Mouse (Mus musculus): ENCODE data around the gene Ncaph2. TPM values are rescaled to one million over a fixed set of nuclear protein-coding genes. Genes with fewer than 3 reads are reported as not detected.

Ncaph2 gene
- total RNA-seq (2023), result 72.6 and 116 TPM in 2 replicates

GRCm38 (mm10) chr15:89355241-89356187 is at the start of gene Ncaph2, which contains the start of gene Lmf2:
TSS of gene Ncaph2 (plus strand) at chr15:89355719.
TSS of gene Lmf2 (minus strand) at chr15:89355659.

GRCm38 (mm10) chr15:89315190-89315731 is 40.3 kb upstream of the Ncaph2 start, which contains the start of gene Sbf1:
TSS of gene Sbf1 (minus strand) at chr15:89315311.

DNA sequence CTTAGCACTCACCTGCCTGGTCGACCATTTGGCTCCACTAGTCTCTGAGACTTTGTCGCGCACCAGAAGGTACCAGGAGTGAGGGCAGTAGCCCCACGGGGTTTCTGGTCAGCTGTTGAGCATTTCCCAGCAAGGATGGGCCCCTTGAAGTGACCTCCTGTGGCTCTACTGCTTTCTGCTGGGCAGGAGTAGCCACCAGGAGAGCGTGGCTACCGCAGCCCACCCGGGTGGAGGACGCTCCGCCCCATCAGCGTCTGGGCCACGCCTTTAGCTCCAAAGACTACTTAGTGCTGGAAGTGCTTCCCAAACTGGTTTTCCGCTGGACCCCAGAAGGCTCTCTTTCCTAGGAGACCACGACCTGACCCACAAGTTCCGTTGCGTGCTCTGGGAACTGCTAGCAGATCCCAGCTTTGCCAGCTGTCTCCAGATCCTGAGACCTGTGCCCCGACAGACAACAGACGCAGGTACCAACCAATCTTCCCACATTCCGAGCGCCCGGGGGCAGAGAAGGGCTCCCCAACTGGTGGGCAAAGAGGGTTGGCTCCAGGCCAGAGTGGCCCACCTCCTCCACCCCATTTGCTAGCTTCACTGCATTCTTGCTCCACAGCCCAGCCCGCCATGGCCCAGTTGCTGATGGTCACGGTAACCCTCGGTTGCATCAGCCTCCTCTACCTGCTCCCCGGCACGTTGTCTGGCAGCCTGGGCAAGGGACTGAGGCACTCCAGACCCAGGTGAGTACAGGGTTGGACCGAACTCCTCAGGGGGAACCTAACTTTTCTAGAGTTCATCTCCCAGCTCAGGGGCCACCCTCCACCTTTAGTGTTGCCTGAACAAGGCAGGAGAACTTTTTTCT is 32.6 kb upstream of the Ncaph2 start, which contains the start of gene Adm2:
Adm2 (plus strand) TSS at position 51 of the 853 bp plus-strand sequence.

DNA sequence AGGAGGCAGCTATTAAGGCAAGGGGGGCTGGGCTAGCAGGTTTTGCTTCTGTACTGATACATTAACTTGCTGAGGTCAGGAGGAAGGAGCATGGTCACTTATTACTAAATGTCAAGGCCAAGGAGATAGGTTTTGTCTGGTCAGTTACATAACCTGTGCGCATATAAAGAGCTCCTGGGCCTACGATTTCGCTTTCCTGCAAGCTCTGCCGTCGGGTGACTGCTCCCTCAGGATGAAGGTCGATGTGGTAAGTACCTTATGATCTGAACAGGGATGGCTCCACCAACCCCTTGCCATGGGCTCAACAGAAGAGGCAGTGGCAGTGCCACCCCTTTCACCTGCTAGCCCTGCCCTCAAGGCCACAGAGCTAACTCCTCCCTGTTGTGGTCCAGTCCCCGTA is 21.2 kb upstream of the Ncaph2 start, which contains the start of gene Miox:
Miox (plus strand) TSS at position 128 of the 400 bp plus-strand sequence.

GRCm38 (mm10) chr15:89373762-89374248 is 18.3 kb downstream of the Ncaph2 start, which contains the start of gene Sco2:
TSS of gene Sco2 (minus strand) at chr15:89373846.

GRCm38 (mm10) chr15:89376957-89377356 is 21.4 kb downstream of the Ncaph2 start, which contains the start of gene Tymp:
TSS of gene Tymp (minus strand) at chr15:89377039.

DNA sequence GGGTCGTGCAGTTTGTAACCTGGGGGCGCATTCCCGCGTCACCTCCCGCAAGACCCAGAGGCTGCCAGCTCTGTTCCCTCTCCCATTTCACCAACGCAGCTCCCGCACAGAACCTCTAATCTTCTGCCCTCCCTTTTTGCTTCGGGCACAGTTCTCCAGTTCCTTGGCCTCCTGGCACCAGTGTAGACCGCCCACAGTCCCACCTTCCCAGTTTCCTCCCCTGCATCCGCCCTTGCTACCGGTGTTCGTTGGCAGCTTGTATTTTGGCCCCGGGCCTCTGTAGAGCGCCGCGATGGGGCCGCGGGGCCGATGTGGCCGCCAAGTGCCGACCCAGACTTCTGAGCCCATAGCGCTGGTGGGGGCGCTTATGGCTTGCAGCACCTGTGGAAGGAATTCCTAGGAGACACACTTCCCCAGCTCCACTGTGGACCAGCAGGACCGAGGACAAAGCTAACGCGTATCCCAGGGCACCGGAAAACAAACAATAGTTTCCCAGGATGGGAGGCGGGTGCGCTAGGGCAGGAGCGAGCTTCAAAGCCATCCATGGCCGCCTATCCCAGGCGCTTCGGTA is 23.4 kb downstream of the Ncaph2 start, which contains the start of gene Odf3b:
Odf3b (minus strand) TSS at position 452 of the 571 bp plus-strand sequence.

DNA sequence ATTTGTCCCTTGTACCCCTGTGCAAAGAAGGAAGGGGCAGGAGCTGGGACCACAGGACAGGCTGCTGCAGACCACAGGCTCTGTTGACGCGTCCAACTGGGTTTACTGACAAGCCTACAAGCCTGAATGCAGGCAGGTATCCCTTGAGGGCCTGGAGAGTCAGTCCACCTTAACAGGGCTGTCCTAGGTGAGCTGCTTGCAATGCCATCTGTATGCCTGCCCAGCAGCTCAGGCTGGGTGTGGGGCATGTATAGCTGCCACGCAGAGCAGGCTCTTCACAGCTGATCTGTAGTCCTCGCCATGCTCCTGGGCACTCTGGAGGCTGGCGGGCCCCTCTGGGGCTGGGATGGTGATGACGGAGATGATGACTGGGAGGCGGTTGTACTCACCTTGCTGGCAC is 29.1 kb downstream of the Ncaph2 start, which contains the start of gene Klhdc7b:
Klhdc7b (plus strand) TSS at position 301 of the 400 bp plus-strand sequence.

DNA sequence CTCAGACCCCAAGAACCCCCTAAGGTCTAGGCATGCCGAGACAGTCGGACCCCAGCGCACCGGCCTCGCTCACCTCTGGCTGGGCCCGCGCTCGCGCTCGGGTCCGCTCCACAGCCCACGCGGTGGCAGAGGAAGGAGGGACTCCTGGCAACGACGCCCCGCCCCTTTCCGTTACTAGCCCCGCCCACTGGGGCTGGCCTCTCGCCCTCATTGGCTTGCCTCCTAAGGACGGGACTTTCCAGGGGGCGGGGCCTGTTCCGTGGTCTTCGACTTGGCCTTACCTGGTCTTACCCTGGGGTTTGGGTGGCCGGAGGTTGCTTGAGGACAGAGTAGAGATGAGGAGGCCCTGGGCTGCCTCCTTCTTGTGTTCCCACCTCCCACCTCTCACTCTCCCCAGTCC is 54.6 kb downstream of the Ncaph2 start, which contains the start of gene Syce3:
Syce3 (minus strand) TSS at position 386 of the 400 bp plus-strand sequence.

Other genes starting within 250 kb of the Ncaph2 start
- gene Tubgcp6, start 232.6 kb upstream of the Ncaph2 start, total RNA-seq (2023), result 18.3 and 20.1 TPM in 2 replicates
- 6.7 and 8.6 TPM in 2 replicates for gene Hdac10, start 227.0 kb upstream of the Ncaph2 start, total RNA-seq (2023)
- gene Mapk12, start 215.0 kb upstream of the Ncaph2 start, total RNA-seq (2023), result 0.95 TPM in 1 of 2 replicates, not detected in the other
- gene Mapk11, start 206.1 kb upstream of the Ncaph2 start, total RNA-seq (2023), result 0.32 TPM in 1 of 2 replicates, not detected in the other
- gene Plxnb2, start 174.9 kb upstream of the Ncaph2 start, total RNA-seq (2023), result 47.8 and 51.8 TPM in 2 replicates
- gene Dennd6b, start 159.2 kb upstream of the Ncaph2 start, total RNA-seq (2023), result 1.6 and 2.4 TPM in 2 replicates
- 23.7 and 23.8 TPM in 2 replicates for gene Ppp6r2, start 144.2 kb upstream of the Ncaph2 start, total RNA-seq (2023)
- 106 and 168 TPM in 2 replicates for gene Sbf1, start 40.4 kb upstream of the Ncaph2 start, total RNA-seq (2023)
- gene Adm2, start 33.0 kb upstream of the Ncaph2 start, total RNA-seq (2023), result not detected in 2 replicates
- not detected in 2 replicates for gene Miox, start 21.3 kb upstream of the Ncaph2 start, total RNA-seq (2023)
- 25.7 and 31.6 TPM in 2 replicates for gene Lmf2, start 60 bp upstream of the Ncaph2 start, total RNA-seq (2023)
- gene Sco2, start 18.1 kb downstream of the Ncaph2 start, total RNA-seq (2023), result 5.7 TPM in 2 replicates
- 0.25 TPM in 1 of 2 replicates, not detected in the other for gene Tymp, start 21.3 kb downstream of the Ncaph2 start, total RNA-seq (2023)
- not detected in 2 replicates for gene Odf3b, start 23.6 kb downstream of the Ncaph2 start, total RNA-seq (2023)
- not detected in 2 replicates for gene Klhdc7b, start 29.2 kb downstream of the Ncaph2 start, total RNA-seq (2023)
- gene Syce3, start 54.8 kb downstream of the Ncaph2 start, total RNA-seq (2023), result not detected in 2 replicates
- 2.4 and 4.4 TPM in 2 replicates for gene Cpt1b, start 70.1 kb downstream of the Ncaph2 start, total RNA-seq (2023)
- gene C730034F03Rik, start 73.9 kb downstream of the Ncaph2 start, total RNA-seq (2023), result 3.8 and 5.0 TPM in 2 replicates
- gene Gm44502, start 74.0 kb downstream of the Ncaph2 start, total RNA-seq (2023), result 0.51 and 1.1 TPM in 2 replicates
- gene Chkb, start 74.2 kb downstream of the Ncaph2 start, total RNA-seq (2023), result 154 and 204 TPM in 2 replicates
- not detected in 2 replicates for gene Mapk8ip2, start 98.2 kb downstream of the Ncaph2 start, total RNA-seq (2023)
- gene Arsa, start 121.7 kb downstream of the Ncaph2 start, total RNA-seq (2023), result 10.9 and 11.9 TPM in 2 replicates
- gene Shank3, start 143.9 kb downstream of the Ncaph2 start, total RNA-seq (2023), result 0.23 and 0.69 TPM in 2 replicates
- gene Acr, start 212.6 kb downstream of the Ncaph2 start, total RNA-seq (2023), result not detected in 2 replicates
- gene Rabl2, start 236.2 kb downstream of the Ncaph2 start, total RNA-seq (2023), result 1.2 and 1.3 TPM in 2 replicates

Measured in neutrophil, adult 65 days (primary cell).